Mouse (Mus musculus): ENCODE measurements around the gene Gm5108. TPM values are rescaled to one million over a fixed set of nuclear protein-coding genes. Genes with fewer than 3 reads are reported as not detected.

Gm5108 gene
- total and polyA plus RNA-seq, 2 experiments from 2014 or later = not detected

DNA sequence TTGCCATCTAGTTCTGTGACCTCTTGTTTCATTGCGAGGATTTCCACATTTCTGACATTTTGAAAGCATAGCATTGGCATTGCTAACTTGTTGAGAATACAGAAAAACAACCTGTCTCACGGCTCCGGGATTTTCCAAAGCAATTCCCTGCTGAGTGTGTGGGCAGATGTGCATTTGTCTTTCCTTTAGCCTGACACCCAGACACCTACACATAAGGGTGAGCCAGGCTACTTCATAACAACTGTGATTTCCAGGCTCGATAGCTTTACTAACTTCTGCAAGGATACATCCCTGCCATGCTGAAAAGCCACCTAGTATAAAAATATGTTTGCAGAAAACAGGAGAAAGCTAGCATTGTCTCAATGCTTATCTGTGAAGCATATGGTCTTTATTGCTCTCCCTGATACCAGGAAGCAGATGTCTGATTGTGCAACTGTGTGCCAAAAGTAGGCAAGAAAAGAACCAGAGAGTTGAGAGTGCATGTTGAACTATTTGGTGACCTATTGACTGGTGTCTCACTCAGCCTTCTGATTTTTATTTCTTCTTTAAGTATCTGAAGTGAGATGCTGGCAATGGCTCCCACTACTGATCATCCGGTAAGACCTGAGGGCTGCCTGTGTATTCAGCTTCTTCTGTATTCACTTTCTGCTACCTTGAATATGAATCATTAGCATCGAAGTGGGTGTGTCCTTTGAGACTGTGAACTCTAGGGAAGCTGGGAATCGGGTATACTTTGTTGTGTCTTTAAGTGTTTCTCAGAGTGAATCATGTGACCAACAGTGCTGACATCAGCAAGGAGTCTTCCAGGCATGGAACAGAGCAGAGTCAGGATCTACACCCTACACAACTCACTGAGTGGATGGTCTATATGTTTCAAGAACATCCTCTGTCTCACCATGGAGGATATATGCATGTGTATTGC lies 20.5 kb downstream of the Gm5108 start:
- Histone ChIP-seq H3K27ac (ENCODE audit: low read depth, low read length) (no peak overlapping the region), H3K9ac (replicated peaks; ENCODE audit: low read length, poor library complexity, severe bottlenecking) (no peak overlapping the region), H3K4me1 (ENCODE audit: insufficient read depth, low read length) (no peaks in the 10 kb centered on the region), H3K4me2 (ENCODE audit: low read depth, low read length, poor library complexity, severe bottlenecking) (no peak overlapping the region), H3K36me3 (ENCODE audit: insufficient read depth, low read length) (no peaks in the 10 kb centered on the region), H3K4me3 (ENCODE audit: low read depth, low read length) (no peak overlapping the region), H3K9me3 (ENCODE audit: low read length) (no peaks in the 10 kb centered on the region), H3K27me3 (ENCODE audit: insufficient read depth, low read length) (no peaks in the 10 kb centered on the region)
- ATAC-seq (ENCODE audit: low FRiP score) = no peak
- TF ChIP-seq CTCF (IDR thresholded peaks at IDR 0.05) = no peak
- DNase-seq (ENCODE audit: low spot score) = no peak
- 82% methylated on average over 7 of the region's 7 CpGs for WGBS

DNA sequence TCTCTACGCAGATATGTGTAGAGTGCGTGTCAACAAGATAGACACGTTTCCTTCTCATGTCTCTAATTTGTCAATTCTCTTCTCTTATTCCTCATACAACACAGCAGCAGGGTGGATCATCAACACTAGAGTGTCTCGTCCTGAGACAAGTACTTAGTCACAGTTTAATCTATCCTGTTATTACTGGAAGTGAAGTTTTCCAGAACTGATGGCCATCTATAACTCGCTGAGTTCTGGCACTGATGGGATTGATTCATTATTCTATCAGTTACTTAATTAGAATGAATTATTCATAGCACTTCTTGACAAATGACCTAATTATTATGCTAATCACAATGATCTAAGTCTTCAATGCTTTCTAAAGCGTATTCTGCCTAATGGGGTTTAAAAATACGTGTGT lies 28.1 kb downstream of the Gm5108 start:
- H3K4me2 ChIP-seq (ENCODE audit: low read depth, low read length, poor library complexity, severe bottlenecking) = no peak overlapping the region
- no peaks in the 10 kb centered on the region for H3K27me3 ChIP-seq (ENCODE audit: insufficient read depth, low read length)
- WGBS = 44% methylated on average over 7 of the region's 7 CpGs
- H3K4me1 ChIP-seq (ENCODE audit: insufficient read depth, low read length) = no peaks in the 10 kb centered on the region
- peak; percentile 32 for DNase-seq (ENCODE audit: low spot score)
- no peak for TF ChIP-seq CTCF (IDR thresholded peaks at IDR 0.05)
- no peaks in the 10 kb centered on the region for H3K9me3 ChIP-seq (ENCODE audit: low read length)
- H3K9ac ChIP-seq (replicated peaks; ENCODE audit: low read length, poor library complexity, severe bottlenecking) = no peak overlapping the region
- H3K4me3 ChIP-seq (ENCODE audit: low read depth, low read length) = no peak overlapping the region
- ATAC-seq (ENCODE audit: low FRiP score) = no peak
- H3K27ac ChIP-seq (ENCODE audit: low read depth, low read length) = no peak overlapping the region
- H3K36me3 ChIP-seq (ENCODE audit: insufficient read depth, low read length) = no peaks in the 10 kb centered on the region

DNA sequence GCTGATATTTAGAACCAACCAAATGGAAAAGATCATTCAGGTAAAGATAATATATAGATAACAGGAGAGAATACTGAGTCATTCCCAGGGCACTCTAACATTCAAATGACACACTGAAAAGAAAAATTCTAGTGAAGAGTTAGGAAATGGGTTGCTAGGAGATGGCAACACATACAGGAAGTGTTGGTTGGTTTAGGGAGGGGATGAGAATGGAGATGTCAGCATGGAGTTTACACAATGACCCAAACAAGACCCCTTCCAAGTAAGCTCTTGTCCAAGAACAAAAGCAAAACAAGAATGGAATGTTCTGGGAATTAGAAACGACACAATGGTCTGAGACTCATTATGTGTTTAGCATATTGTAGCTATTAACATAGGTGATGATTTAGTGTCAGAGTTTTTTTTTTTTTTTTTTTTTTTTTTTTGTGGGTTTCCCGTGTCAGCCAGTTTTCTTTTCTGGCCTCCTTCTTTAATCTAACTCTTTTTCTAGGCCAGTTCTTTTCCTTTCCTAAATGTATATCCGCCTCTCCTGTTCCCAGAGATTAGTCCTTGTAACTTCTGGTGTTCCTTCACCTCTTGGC lies 40.6 kb downstream of the Gm5108 start:
- 50% methylated on average over 3 of the region's 3 CpGs for WGBS
- no peak for ATAC-seq (ENCODE audit: low FRiP score)

DNA sequence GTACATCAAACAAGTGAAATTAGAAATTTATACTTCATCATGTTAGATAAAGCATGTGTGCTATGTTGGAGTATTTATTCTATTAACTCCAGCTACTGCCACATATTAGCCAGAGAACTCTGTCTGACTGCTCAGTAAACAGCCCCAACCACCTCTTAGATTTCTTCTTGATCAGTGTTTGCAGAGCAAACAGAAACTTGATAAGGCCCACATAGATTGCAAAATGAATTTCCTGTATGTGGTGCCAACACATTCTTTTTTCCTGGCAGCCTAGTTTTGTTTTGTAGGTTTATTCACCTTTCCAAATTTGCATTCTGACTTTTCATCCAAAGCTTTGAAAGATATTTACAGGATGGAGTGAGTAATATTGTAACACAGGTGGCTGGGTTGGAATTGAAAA lies 49.0 kb downstream of the Gm5108 start:
- Histone ChIP-seq H3K9me3 (ENCODE audit: low read length) (no peaks in the 10 kb centered on the region), H3K27me3 (ENCODE audit: insufficient read depth, low read length) (no peaks in the 10 kb centered on the region), H3K27ac (ENCODE audit: low read depth, low read length) (no peak overlapping the region), H3K4me3 (ENCODE audit: low read depth, low read length) (no peak overlapping the region), H3K36me3 (ENCODE audit: insufficient read depth, low read length) (no peaks in the 10 kb centered on the region), H3K4me2 (ENCODE audit: low read depth, low read length, poor library complexity, severe bottlenecking) (no peak overlapping the region), H3K9ac (replicated peaks; ENCODE audit: low read length, poor library complexity, severe bottlenecking) (no peak overlapping the region), H3K4me1 (ENCODE audit: insufficient read depth, low read length) (no peaks in the 10 kb centered on the region)
- no peak for DNase-seq (ENCODE audit: low spot score)
- no peak for TF ChIP-seq CTCF (IDR thresholded peaks at IDR 0.05)
- ATAC-seq (ENCODE audit: low FRiP score) = no peak

More for the DNA sequence above, 40.6 kb downstream of the Gm5108 start:
- Histone ChIP-seq H3K9me3 (ENCODE audit: low read length) (no peaks in the 10 kb centered on the region), H3K4me3 (ENCODE audit: low read depth, low read length) (no peak overlapping the region), H3K4me1 (ENCODE audit: insufficient read depth, low read length) (no peaks in the 10 kb centered on the region), H3K27me3 (ENCODE audit: insufficient read depth, low read length) (no peaks in the 10 kb centered on the region), H3K4me2 (ENCODE audit: low read depth, low read length, poor library complexity, severe bottlenecking) (no peak overlapping the region), H3K36me3 (ENCODE audit: insufficient read depth, low read length) (no peaks in the 10 kb centered on the region), H3K9ac (replicated peaks; ENCODE audit: low read length, poor library complexity, severe bottlenecking) (no peak overlapping the region), H3K27ac (ENCODE audit: low read depth, low read length) (no peak overlapping the region)
- DNase-seq (ENCODE audit: low spot score) = no peak
- TF ChIP-seq CTCF (IDR thresholded peaks at IDR 0.05) = no peak

DNA sequence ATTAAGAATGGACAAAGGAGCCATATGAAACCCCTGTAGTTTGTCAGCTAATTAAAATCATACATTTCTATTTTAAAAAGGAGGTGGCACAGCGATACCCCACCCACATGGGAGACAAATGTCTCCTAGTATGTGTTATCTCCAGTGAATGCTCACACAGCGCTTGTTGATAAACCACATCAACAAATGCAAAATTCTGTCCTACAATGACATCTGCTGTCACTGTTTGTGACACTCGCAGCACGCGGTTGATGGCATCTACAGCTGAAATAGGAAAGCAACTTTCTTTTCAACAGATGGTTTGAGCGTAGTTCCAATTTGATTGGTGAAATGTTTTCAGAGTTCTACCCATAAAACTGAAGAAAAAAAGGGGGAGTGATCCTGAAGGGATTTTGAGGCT lies 61.1 kb downstream of the Gm5108 start:
- H3K27me3 ChIP-seq (ENCODE audit: insufficient read depth, low read length) = no peaks in the 10 kb centered on the region
- H3K36me3 ChIP-seq (ENCODE audit: insufficient read depth, low read length) = no peaks in the 10 kb centered on the region
- H3K9ac ChIP-seq (replicated peaks; ENCODE audit: low read length, poor library complexity, severe bottlenecking) = no peak overlapping the region
- no peaks in the 10 kb centered on the region for H3K4me1 ChIP-seq (ENCODE audit: insufficient read depth, low read length)
- 0 out of 2 replicates have a peak, but pooled peaks have one; percentile 9 for TF ChIP-seq CTCF (IDR thresholded peaks at IDR 0.05)
- H3K4me3 ChIP-seq (ENCODE audit: low read depth, low read length) = no peak overlapping the region
- H3K9me3 ChIP-seq (ENCODE audit: low read length) = no peaks in the 10 kb centered on the region
- ATAC-seq (ENCODE audit: low FRiP score) (no peak), DNase-seq (ENCODE audit: low spot score) (peak; percentile 33)
- no peak overlapping the region for H3K27ac ChIP-seq (ENCODE audit: low read depth, low read length)
- H3K4me2 ChIP-seq (ENCODE audit: low read depth, low read length, poor library complexity, severe bottlenecking) = no peak overlapping the region
- 93% methylated on average over 6 of the region's 6 CpGs for WGBS

DNA sequence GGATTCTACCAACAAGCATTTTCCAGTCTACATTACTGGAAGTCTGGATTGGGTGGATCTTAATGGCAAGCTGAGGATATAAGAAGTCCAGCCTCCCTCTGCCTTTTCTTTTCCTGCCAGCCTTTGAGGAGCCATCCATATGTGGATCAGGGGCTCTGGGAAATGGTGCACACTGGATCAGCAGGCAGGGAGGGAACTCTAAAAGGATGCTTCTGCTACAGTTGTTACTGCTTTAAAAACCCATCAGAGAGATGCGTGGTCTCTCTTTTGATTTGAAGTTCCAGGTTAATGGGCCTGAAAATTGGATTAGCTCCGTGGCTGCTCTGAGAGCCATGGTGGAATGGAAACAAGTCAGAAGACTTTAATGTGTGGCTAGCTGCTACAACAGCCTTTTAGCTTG lies 62.4 kb downstream of the Gm5108 start:
- Histone ChIP-seq H3K27me3 (ENCODE audit: insufficient read depth, low read length) (no peaks in the 10 kb centered on the region), H3K4me2 (ENCODE audit: low read depth, low read length, poor library complexity, severe bottlenecking) (no peak overlapping the region), H3K36me3 (ENCODE audit: insufficient read depth, low read length) (no peaks in the 10 kb centered on the region), H3K9me3 (ENCODE audit: low read length) (no peaks in the 10 kb centered on the region), H3K9ac (replicated peaks; ENCODE audit: low read length, poor library complexity, severe bottlenecking) (no peak overlapping the region), H3K4me1 (ENCODE audit: insufficient read depth, low read length) (no peaks in the 10 kb centered on the region), H3K27ac (ENCODE audit: low read depth, low read length) (no peak overlapping the region), H3K4me3 (ENCODE audit: low read depth, low read length) (no peak overlapping the region)
- no peak for TF ChIP-seq CTCF (IDR thresholded peaks at IDR 0.05)
- WGBS = 3% methylated on average over 2 of the region's 2 CpGs
- ATAC-seq (ENCODE audit: low FRiP score) (no peak), DNase-seq (ENCODE audit: low spot score) (peak; percentile 40)

Measured in midbrain, postnatal 0 days (tissue).